Mouse (Mus musculus): ENCODE measurements around the gene Cldn15. TPM values are rescaled to one million over a fixed set of nuclear protein-coding genes. Genes with fewer than 3 reads are reported as not detected.

Gene Cldn15
- total and polyA plus RNA-seq, 2 experiments from 2014 or later: 0.07 to 0.38 TPM

DNA sequence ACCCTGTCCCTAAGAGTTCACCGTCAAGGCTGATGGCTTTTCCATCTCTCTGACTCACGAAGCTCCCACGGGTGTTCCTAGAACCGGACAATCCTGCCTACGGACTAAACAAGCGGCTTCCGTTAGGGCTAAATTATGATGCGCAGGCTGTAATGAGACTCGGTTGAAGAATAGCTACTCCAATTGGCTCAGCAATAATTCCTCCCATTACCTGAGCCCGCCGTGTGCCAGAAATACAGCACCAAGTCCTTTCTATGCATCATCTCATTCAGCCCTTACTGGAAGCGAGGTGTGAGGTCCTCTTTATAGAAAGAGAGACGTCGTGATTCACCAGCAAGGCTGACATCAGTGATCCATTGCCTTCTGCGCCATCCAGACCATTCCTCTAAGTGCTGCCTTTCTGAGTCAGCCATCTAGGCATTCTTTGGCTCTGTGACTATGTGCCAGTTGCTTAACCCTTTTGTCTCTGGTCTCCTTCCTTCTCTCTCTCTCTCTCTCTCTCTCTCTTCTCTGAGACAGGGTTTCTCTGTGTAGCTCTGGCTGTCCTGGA, 46.1 kb downstream of the Cldn15 start:
- no peak for TF ChIP-seq CTCF (IDR thresholded peaks at IDR 0.05)
- no peaks in the 10 kb centered on the region for H3K4me1 ChIP-seq (ENCODE audit: insufficient read depth, low read length)
- DNase-seq (ENCODE audit: low spot score) (no peak), ATAC-seq (ENCODE audit: low FRiP score) (no peak)
- H3K9ac ChIP-seq (replicated peaks; ENCODE audit: low read length, poor library complexity, severe bottlenecking): no peak overlapping the region
- H3K27me3 ChIP-seq (ENCODE audit: insufficient read depth, low read length): no peaks in the 10 kb centered on the region
- 75% methylated on average over 15 of the region's 15 CpGs for whole genome bisulfite sequencing
- no peak overlapping the region for H3K4me3 ChIP-seq (ENCODE audit: low read depth, low read length)
- no peaks in the 10 kb centered on the region for H3K36me3 ChIP-seq (ENCODE audit: insufficient read depth, low read length)
- H3K4me2 ChIP-seq (ENCODE audit: low read depth, low read length, poor library complexity, severe bottlenecking): no peak overlapping the region
- no peaks in the 10 kb centered on the region for H3K9me3 ChIP-seq (ENCODE audit: low read length)
- H3K27ac ChIP-seq (ENCODE audit: low read depth, low read length): no peak overlapping the region

DNA sequence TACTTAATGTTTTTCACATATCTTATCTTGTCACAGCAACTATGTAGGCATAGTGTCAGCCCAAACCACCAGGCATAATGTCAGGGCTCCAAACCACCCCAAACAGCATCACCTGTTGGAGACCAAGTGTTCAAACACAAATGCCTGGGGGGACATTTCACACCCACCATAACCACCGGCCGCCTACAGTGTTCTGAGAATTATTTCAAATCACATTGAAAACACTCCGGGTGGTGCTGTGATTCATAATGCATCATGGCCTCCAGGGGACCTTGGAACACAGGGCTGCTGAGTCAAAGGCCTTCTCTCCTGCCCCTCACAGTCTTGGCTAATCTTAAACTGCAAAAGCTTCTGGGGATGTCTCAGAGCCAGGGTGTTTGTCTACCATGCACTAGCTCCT, 49.5 kb downstream of the Cldn15 start:
- H3K9me3 ChIP-seq (ENCODE audit: low read length): no peaks in the 10 kb centered on the region
- H3K9ac ChIP-seq (replicated peaks; ENCODE audit: low read length, poor library complexity, severe bottlenecking): no peak overlapping the region
- H3K4me2 ChIP-seq (ENCODE audit: low read depth, low read length, poor library complexity, severe bottlenecking): no peak overlapping the region
- H3K36me3 ChIP-seq (ENCODE audit: insufficient read depth, low read length): no peaks in the 10 kb centered on the region
- H3K27ac ChIP-seq (ENCODE audit: low read depth, low read length): no peak overlapping the region
- no peaks in the 10 kb centered on the region for H3K27me3 ChIP-seq (ENCODE audit: insufficient read depth, low read length)
- WGBS: 87% methylated on average over 3 of the region's 3 CpGs
- DNase-seq (ENCODE audit: low spot score): no peak
- H3K4me3 ChIP-seq (ENCODE audit: low read depth, low read length): no peak overlapping the region
- TF ChIP-seq CTCF (IDR thresholded peaks at IDR 0.05): no peak
- ATAC-seq (ENCODE audit: low FRiP score): no peak
- H3K4me1 ChIP-seq (ENCODE audit: insufficient read depth, low read length): no peaks in the 10 kb centered on the region

DNA sequence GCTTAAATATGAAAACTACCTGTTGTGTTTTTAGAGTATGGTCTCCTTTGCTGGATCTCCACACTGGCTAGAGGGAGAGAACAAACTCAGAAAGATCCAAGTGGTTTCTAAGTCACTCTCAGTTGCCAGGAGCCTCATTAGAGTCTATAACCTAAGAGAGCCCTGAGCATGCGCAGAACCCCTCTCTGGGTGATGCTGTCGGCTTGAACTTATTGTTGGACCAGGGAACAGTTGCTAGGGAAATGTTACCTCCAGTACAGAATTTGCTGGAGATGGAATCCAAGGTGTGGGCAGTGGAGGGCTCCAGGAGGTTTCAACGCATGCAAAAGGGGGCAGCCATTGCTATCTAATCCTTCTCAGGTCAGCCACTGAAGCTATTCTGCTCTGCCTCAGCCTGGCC, 57.9 kb downstream of the Cldn15 start:
- Histone ChIP-seq H3K27me3 (ENCODE audit: insufficient read depth, low read length) (peaks cover 23% of the 10 kb centered on the region), H3K4me3 (ENCODE audit: low read depth, low read length) (no peak overlapping the region), H3K4me1 (ENCODE audit: insufficient read depth, low read length) (no peaks in the 10 kb centered on the region), H3K4me2 (ENCODE audit: low read depth, low read length, poor library complexity, severe bottlenecking) (no peak overlapping the region), H3K27ac (ENCODE audit: low read depth, low read length) (no peak overlapping the region), H3K36me3 (ENCODE audit: insufficient read depth, low read length) (no peaks in the 10 kb centered on the region), H3K9me3 (ENCODE audit: low read length) (no peaks in the 10 kb centered on the region), H3K9ac (replicated peaks; ENCODE audit: low read length, poor library complexity, severe bottlenecking) (no peak overlapping the region)
- no peak for ATAC-seq (ENCODE audit: low FRiP score)
- TF ChIP-seq CTCF (IDR thresholded peaks at IDR 0.05): no peak
- WGBS: 49% methylated on average over 3 of the region's 3 CpGs
- no peak for DNase-seq (ENCODE audit: low spot score)

DNA sequence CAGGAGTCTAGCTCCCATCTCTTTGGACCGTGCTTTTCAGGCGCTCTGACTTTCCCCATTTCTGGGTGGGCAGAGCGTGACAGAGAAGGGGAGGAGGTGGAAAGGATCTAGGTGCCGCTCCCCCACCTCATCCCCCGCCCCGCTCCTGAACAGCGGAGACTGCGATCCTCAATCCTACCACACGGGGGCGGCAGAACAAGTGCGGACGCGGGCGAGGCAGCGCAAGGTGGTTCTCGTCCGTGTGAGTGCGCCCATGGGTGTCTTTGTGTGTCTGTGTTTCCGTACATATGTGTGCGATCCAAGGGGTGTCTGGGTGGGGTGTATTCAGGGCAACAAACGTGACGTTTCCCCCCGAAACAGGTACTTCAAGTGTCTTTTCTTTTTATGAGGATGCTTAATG, 58.7 kb downstream of the Cldn15 start:
- DNase-seq (ENCODE audit: low spot score) (peak; percentile 76), ATAC-seq (ENCODE audit: low FRiP score) (no peak)
- no peaks in the 10 kb centered on the region for H3K36me3 ChIP-seq (ENCODE audit: insufficient read depth, low read length)
- H3K4me1 ChIP-seq (ENCODE audit: insufficient read depth, low read length): no peaks in the 10 kb centered on the region
- H3K4me2 ChIP-seq (ENCODE audit: low read depth, low read length, poor library complexity, severe bottlenecking): peak overlapping the region; percentile 49
- H3K27ac ChIP-seq (ENCODE audit: low read depth, low read length): no peak overlapping the region
- peak overlapping the region; percentile 24; the same call in 1 of the 2 replicates for H3K9ac ChIP-seq (replicated peaks; ENCODE audit: low read length, poor library complexity, severe bottlenecking)
- under 1% methylated on average over 23 of the region's 23 CpGs for WGBS
- TF ChIP-seq CTCF (IDR thresholded peaks at IDR 0.05): peak; percentile 100
- peaks cover 23% of the 10 kb centered on the region for H3K27me3 ChIP-seq (ENCODE audit: insufficient read depth, low read length)
- no peaks in the 10 kb centered on the region for H3K9me3 ChIP-seq (ENCODE audit: low read length)
- peak overlapping the region; percentile 36 for H3K4me3 ChIP-seq (ENCODE audit: low read depth, low read length)

MicroRNA genes within 50 kb of the gene (microRNA counts, 519-probe panel; counts per million panel counts)
- 528 counts per million, percentile 58 among the panel's probes with 10 or more counts for microRNA mmu-miR-702

Small RNA genes lying within 50 kb of the gene (microRNA-seq; reads per million reads assigned to microRNA genes)
- gene Mir702 (ENCODE audit: borderline number of aligned reads): 66.7 reads per million, percentile 40 among the genes with 10 or more reads in this experiment

Other genes starting within 250 kb of the Cldn15 start
- gene Col26a1, start 83.4 kb upstream of the Cldn15 start, total RNA-seq (2014; rRNA removed): 61.9 and 65.1 TPM in 2 replicates
- gene Col26a1, start 83.4 kb upstream of the Cldn15 start, polyA plus RNA-seq (2015; fragmentation: Nextera tagmentation; extraction: Ambion mirVana): 35.5 and 35.7 TPM in 2 replicates
- 33.5 and 42.3 TPM in 2 replicates for gene Ift22, start 58.5 kb upstream of the Cldn15 start, total RNA-seq (2014; rRNA removed)
- 122 and 137 TPM in 2 replicates for gene Ift22, start 58.5 kb upstream of the Cldn15 start, polyA plus RNA-seq (2015; fragmentation: Nextera tagmentation; extraction: Ambion mirVana)
- gene Fis1, start 13.3 kb upstream of the Cldn15 start, total RNA-seq (2014; rRNA removed): 217 and 246 TPM in 2 replicates
- 391 and 425 TPM in 2 replicates for gene Fis1, start 13.3 kb upstream of the Cldn15 start, polyA plus RNA-seq (2015; fragmentation: Nextera tagmentation; extraction: Ambion mirVana)
- gene Plod3, start 20.4 kb downstream of the Cldn15 start, total RNA-seq (2014; rRNA removed): 44.5 and 68.1 TPM in 2 replicates
- gene Plod3, start 20.4 kb downstream of the Cldn15 start, polyA plus RNA-seq (2015; fragmentation: Nextera tagmentation; extraction: Ambion mirVana): 26.7 and 29.3 TPM in 2 replicates
- gene Znhit1, start 21.4 kb downstream of the Cldn15 start, total RNA-seq (2014; rRNA removed): 85.4 and 100 TPM in 2 replicates
- gene Znhit1, start 21.4 kb downstream of the Cldn15 start, polyA plus RNA-seq (2015; fragmentation: Nextera tagmentation; extraction: Ambion mirVana): 153 and 176 TPM in 2 replicates
- 103 and 154 TPM in 2 replicates for gene Vgf, start 59.8 kb downstream of the Cldn15 start, total RNA-seq (2014; rRNA removed)
- 46.8 and 49.1 TPM in 2 replicates for gene Vgf, start 59.8 kb downstream of the Cldn15 start, polyA plus RNA-seq (2015; fragmentation: Nextera tagmentation; extraction: Ambion mirVana)
- gene Ap1s1, start 79.5 kb downstream of the Cldn15 start, total RNA-seq (2014; rRNA removed): 139 and 144 TPM in 2 replicates
- 308 and 311 TPM in 2 replicates for gene Ap1s1, start 79.5 kb downstream of the Cldn15 start, polyA plus RNA-seq (2015; fragmentation: Nextera tagmentation; extraction: Ambion mirVana)
- gene Serpine1, start 105.7 kb downstream of the Cldn15 start, total RNA-seq (2014; rRNA removed): 3.3 and 3.7 TPM in 2 replicates
- gene Serpine1, start 105.7 kb downstream of the Cldn15 start, polyA plus RNA-seq (2015; fragmentation: Nextera tagmentation; extraction: Ambion mirVana): 0.06 and 0.30 TPM in 2 replicates
- 3.7 and 5.4 TPM in 2 replicates for gene Trim56, start 149.6 kb downstream of the Cldn15 start, total RNA-seq (2014; rRNA removed)
- 1.2 and 1.4 TPM in 2 replicates for gene Trim56, start 149.6 kb downstream of the Cldn15 start, polyA plus RNA-seq (2015; fragmentation: Nextera tagmentation; extraction: Ambion mirVana)
- gene Muc3, start 182.7 kb downstream of the Cldn15 start, total RNA-seq (2014; rRNA removed): not detected in 2 replicates
- not detected in 2 replicates for gene Muc3, start 182.7 kb downstream of the Cldn15 start, polyA plus RNA-seq (2015; fragmentation: Nextera tagmentation; extraction: Ambion mirVana)
- 0.90 TPM in 1 of 2 replicates, not detected in the other for gene Muc3a, start 245.8 kb downstream of the Cldn15 start, total RNA-seq (2014; rRNA removed)
- gene Muc3a, start 245.8 kb downstream of the Cldn15 start, polyA plus RNA-seq (2015; fragmentation: Nextera tagmentation; extraction: Ambion mirVana): 0.45 and 0.68 TPM in 2 replicates